Mouse (Mus musculus) retina, postnatal 7 days (tissue): ENCODE data around the gene Pdcd1.
"Not testable (repeated sequence)": the region's sequence is repeated elsewhere in the genome, so short reads cannot be mapped to it uniquely, and the experiment has no call there.

Experiments used
- DNase-seq: peaks from one replicate; pipeline ENCODE4 v3.0.0-alpha.2; 2012; ENCODE audit warnings: low read depth, low spot score

Pdcd1 gene

DNA sequence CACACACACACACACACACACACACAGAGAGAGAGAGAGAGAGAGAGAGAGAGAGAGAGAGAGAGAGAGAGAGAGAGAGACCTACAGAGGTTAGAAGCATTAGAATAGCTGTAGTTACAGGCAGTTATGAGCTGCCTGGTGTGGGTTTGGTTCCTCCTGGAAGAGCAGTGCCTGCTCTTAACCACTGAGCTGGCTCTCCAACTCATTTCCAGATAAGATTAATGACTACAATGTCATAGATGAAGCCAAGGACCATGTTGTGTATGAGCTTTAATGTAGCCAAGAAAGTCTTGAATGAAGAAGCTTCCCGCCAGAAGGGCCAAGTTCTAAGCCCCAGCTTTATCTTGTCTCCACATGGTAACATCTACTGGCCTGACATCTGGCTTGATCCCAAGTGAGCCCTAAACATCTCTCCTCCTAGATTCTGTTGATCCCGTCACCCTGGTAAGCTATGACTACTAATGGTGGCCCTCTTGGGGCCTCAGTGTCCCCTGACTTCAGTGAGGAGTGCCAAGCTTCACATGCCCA lies 19.2 kb downstream of the Pdcd1 start:
- no peak for DNase-seq

DNA sequence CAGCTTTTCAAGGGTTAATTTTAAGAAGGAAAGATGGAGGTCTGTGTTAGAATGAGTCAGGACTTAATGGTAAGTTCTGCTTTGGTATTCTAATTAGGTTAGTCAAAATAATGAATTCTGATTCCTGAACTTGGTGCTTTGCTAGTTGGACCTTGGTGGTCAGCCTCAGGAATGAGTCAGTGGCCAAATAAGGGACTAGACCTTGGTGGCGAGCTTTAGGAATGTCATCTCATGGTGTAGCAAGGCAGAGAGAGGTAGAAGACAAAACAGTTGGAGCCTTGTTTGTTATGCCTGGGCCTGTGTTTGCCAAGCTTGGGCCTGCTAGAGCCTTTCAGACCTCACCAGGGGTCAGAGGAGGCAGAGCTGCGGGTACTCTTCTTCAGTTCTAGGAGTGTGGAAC lies 23.6 kb downstream of the Pdcd1 start:
- no peak for DNase-seq

DNA sequence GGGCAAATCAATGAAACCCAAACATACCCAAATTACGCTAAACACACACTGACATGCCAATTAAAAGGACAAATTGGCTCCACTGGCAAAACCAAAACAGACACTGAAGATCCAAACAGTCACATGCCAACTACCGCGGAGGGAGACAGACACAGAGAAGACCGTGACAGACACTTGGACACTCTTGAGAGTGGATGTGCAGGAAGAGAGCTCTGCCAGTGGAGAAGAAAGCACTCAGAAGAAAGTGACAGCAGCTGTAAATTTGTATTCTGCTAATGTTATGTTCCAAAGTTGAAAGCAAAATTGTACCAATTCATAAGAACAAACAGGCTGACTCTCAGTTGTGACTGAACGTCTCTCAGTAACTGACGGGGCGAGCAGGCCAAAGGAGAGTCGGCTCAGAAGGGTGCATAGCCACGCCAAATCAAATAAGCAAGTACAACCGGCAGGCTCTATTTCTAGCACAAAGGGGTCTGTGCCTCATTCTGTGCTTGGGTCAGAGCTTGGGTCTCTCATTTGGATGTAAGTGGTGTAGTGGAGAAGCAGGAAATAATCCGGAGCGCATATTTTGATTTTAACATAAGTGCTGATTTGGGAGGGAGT lies 24.7 kb downstream of the Pdcd1 start:
- no peak for DNase-seq

DNA sequence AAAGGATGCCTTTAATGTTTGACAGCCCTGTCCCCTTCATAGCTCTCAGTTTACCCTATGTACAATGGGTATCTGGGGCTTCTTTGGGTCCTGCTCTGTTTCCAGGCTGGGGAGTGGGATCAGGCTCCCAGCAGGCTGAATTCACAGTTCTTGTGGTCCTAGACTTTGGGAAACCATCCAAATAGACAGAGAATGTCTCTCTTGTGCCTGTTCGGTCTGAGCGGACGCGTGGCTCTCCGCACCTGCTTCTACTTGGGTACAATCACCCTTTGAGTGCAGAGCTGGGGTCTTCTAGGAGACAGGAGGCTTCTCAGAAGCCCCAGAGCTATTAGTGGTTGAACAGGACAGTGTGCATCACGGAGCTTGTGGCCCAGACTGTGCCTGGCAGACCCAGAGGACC lies 32.2 kb downstream of the Pdcd1 start, which contains the start of gene Neu4:
TSS of gene Neu4 (plus strand) at position 301 of the 400 bp plus-strand sequence.
- no peak for DNase-seq

DNA sequence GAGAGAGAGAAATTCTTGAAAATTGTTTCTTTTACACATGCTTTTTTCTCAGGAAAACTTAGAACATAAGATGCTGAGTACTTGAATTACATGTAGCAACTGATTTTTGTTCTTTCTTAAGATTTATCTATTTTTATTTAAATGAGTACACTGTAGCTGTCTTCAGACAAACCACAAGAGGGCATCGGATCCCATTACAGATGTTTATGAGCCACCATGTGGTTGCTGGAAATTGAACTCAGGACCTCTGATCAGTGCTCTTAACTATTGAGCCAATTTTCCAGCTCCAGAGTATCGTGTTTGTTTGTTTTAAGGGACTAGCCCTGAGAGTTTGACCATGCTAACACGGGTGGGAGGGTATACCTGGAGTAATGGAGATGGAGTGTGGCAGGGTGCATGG lies 40.7 kb downstream of the Pdcd1 start:
- DNase-seq, result no peak

DNA sequence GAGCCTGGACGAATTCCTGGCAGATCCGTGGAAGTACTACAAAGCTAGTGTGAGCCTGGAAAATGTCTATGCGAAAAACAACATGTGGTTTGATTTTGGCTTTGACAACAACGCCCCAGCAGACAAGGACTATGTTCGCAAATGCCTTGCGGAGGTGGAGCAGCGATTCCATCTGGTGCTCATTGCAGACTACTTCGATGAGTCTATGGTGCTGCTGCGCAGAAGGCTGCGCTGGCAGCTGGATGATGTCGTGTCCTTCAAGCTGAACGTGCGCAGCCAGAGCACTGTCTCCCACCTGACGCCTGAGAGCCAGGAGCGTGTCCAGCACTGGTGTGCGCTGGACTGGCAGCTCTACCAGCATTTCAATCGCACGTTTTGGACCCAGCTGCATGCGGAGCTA lies 43.5 kb downstream of the Pdcd1 start:
- not testable (repeated sequence) for DNase-seq

GRCm38 (mm10) chr1:94005954-94006506 lies 46.3 kb downstream of the Pdcd1 start:
- DNase-seq, result not testable (repeated sequence)

GRCm38 (mm10) chr1:94001023-94001422 lies 51.3 kb downstream of the Pdcd1 start:
- no peak for DNase-seq

GRCm38 (mm10) chr1:93991491-93991890 lies 60.9 kb downstream of the Pdcd1 start:
- not testable (repeated sequence) for DNase-seq

DNA sequence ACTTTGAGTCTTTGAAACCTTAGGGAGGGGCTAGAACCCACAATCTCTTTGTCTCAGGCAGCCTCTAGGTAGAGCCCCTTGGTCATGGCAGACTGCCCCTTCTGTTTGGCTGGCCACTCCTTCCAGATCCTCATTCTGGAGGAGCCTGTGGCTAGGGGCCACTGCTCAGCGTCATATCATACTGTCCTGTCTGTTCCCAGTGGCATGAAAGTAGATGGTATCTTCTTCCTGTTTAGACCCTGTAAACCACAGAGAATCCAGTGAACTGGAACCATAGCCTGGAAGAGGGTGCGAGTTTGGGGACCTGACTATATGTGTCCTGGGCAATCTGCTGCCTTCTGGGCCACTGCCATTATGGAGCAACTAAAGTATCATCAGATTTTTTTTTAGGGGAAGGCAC lies 61.3 kb downstream of the Pdcd1 start:
- not testable (repeated sequence) for DNase-seq

DNA sequence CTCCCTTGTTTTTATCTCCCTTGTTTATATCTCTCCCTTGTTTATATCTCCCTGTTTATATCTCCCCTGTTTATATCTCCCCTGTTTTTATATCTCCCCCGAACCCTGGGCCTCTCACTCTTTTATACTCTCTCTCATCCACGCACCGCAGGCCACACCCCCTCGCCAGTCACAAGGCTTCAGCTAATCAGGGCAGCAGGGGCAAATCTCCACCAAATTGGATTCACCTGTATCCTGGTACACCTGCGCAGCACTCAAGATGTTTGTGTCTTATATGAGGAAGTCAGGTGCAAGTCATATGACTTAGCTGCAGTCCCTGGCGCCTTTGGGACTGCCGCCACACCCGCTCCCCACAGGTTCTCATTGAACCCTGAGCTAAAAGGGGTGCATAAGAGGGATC lies 62.1 kb downstream of the Pdcd1 start, which contains the start of gene Gal3st2c:
TSS of gene Gal3st2c (plus strand) at position 301 of the 400 bp plus-strand sequence.
- not testable (repeated sequence) for DNase-seq

GRCm38 (mm10) chr1:93988786-93989185 lies 63.6 kb downstream of the Pdcd1 start:
- no peak for DNase-seq
